Mouse (Mus musculus) E14TG2a.4 (cell line): ENCODE results near the gene Fstl4.

ENCODE experiments used
- CTCF ChIP-seq: conservative IDR thresholded peaks from 2 replicates; pipeline ENCODE4 v1.5.1; 2014; ENCODE audit warnings: low read length
- NANOG ChIP-seq: IDR thresholded peaks from 2 replicates; pipeline ENCODE4 v1.6.1; 2014; ENCODE audit warnings: borderline replicate concordance, low read length, mixed read lengths

DNA sequence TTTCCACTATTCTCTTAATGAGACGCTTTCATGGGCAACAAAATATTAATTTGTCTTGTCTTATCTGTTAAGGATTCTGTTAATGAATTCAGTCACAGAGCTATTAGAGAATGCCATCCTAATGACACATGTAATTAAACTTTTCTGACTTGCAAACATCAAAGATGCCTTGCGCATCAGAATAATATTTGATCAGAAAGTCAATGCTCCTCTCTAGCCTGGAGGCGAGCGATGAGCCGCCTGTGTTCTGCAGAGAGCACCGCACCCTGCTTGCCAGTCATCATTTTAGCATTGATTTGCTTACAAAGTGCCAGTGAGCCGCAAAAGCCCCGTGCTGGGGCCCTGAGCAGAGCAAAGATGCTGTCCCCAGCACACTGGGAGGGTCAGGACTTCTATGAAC is 372.9 kb downstream of the Fstl4 start:
- TF ChIP-seq CTCF (no peak), NANOG (no peak)
